Mouse (Mus musculus): Measurements from ENCODE around the gene Dpyd.

Gene Dpyd

GRCm38 (mm10) chr3:119275241-119275640, 713.3 kb downstream of the Dpyd start:
- CTCF ChIA-PET = no interaction called here
- POLR2A ChIA-PET = no interaction called here

GRCm38 (mm10) chr3:119280671-119281070, 718.7 kb downstream of the Dpyd start:
- CTCF ChIA-PET = no interaction called here
- POLR2A ChIA-PET = no interaction called here

GRCm38 (mm10) chr3:119314693-119315092, 752.8 kb downstream of the Dpyd start:
- CTCF ChIA-PET = no interaction called here

GRCm38 (mm10) chr3:119329063-119329462, 767.1 kb downstream of the Dpyd start:
- CTCF ChIA-PET = no interaction called here
- POLR2A ChIA-PET = no interaction called here

More at GRCm38 (mm10) chr3:119314693-119315092, 752.8 kb downstream of the Dpyd start:
- POLR2A ChIA-PET = no interaction called here

DNA sequence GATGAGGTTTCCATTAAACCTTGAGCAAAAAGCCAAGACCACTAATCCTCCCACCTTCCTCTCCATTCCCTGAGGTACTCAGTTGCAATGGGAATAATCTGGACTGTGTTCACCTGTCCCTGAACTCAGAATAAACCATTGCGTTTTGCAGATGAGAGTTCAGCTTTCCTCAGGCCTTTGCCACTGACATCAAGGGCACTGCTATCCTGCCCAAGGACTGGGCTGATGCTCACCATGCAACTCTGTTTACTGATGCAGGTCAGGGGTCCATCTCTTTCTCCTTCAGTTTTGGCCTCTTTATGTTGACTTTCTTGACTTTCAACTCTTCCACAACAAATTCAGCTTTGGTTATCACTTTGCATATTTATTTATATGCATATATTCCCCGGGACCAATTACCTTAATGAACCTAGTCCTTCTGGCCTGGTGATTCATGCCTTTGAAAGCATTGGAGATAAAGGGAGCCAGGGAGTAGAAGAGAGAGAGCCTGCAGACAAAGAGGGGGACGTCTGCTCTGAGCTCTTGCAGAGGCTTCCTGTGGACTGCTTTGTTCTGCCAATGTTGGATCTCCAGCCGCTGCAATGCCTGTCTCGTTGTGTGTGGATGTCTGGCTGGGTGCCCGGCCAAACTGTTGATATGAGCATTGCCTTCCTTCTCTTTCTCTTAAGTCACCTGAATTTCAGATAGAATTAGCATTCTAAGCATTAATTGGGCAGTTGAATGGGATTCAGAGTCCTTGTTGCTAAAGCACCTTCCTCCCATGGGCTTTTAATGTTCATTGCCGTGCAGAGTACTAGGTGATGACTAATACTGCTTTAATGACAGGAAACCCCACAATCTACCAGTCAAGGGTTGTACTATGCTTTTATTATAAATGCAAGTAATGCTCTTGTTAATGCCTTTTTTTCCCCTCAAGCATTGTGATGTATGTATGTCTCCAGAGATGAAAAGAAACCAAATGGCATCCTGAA, 771.7 kb downstream of the Dpyd start:
- POLR2A ChIA-PET = interaction anchor here in 1 of 4 experiments (0.5 kb wide), 1 partner anchor 878 kb away, joined by 3 read pairs; no protein-coding TSS in a partner anchor
- CTCF ChIA-PET = no interaction called here

GRCm38 (mm10) chr3:119361555-119362385, 799.8 kb downstream of the Dpyd start:
- POLR2A ChIA-PET = no interaction called here
- CTCF ChIA-PET = no interaction called here

- ChIA-PET CTCF (no interaction called here), POLR2A (no interaction called here)
Measured at GRCm38 (mm10) chr3:119362392-119362791, 800.5 kb downstream of the Dpyd start.

GRCm38 (mm10) chr3:119368931-119369330, 807.0 kb downstream of the Dpyd start:
- POLR2A ChIA-PET = no interaction called here
- CTCF ChIA-PET = interaction anchor here in 1 of 4 experiments (0.6 kb wide), 1 partner anchor 158 kb away, joined by 3 read pairs; no protein-coding TSS in a partner anchor

DNA sequence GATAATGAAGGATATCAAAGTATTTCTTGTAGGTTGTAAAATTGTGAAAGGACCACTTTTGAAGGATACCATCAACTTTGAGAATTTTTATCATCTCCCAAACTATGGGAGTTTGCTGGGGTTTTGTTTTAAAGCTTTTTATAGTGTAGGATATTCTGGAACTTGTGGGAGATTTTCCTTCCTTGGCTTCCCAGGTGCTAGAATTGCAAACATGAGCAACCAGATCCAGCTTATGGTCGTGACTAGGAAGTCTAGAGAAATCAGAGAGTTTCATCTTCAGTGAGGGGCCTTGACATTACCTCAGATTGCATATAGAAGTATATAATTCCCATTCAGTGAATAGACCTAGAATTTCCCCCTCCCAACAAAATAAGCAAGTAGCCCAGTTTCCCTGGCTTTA, 819.2 kb downstream of the Dpyd start:
- CTCF ChIA-PET = no interaction called here
- POLR2A ChIA-PET = no interaction called here

- ChIA-PET CTCF (no interaction called here), POLR2A (no interaction called here)
Measured at GRCm38 (mm10) chr3:119382395-119382794, 820.5 kb downstream of the Dpyd start.

DNA sequence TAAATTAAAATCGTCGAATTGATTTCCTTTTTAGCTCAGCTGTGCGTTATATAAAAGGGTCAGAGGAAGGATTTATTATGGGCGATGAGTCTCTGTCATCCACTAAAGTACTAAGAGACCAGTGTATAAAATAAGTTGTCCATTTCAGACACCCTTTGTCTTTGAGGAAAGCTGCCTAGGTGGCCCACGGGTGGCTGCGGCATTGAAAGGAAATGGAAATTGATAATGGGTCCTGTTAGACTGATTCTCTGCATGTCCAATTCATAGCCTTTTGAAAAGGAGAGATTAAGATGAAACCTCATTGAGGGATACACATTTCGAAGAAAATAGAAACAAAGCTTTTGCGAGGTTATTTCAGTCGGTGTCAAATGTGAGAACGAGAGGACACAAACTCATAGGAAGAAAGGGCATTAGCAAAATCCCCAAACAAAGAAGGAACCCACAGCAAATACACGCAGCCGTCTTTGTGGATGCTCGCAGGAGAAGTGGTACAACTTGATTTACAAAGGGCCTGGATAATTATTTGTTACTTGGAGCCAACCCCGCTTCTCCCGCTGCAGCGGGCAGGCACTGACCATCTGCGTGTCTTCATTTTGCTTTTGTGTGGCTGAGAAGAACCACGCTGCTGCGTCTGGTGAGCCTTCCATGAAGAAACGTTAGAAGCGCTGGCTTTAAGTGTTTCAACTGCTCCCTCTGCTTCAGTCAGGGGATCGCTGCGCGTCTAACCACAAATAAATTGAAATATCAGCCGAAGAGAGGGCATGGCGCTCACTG, 825.6 kb downstream of the Dpyd start:
- CTCF ChIA-PET = interaction anchor here in 1 of 4 experiments (1.0 kb wide), 1 partner anchor 18 kb away, joined by 21 read pairs; no protein-coding TSS in a partner anchor
- POLR2A ChIA-PET = no interaction called here

DNA sequence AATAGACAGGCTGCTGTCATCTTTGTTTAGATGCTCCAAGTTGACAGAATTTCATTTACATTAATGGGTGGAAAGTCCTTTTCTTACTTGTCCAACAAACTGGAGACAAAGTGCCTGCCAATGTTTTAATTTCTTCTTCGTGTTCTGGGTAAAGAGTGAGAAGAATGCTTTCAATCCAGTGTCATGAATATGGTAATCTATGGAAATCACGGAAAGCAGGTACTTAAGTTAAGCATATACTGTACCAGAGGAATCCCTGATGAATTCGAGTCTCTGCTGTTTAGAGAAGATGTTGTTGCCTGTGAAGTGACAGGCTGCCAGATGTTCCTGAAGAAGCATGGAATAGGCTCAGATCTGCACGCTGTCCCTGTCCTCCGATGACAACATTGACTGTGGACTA, 835.3 kb downstream of the Dpyd start:
- ChIA-PET CTCF (no interaction called here), POLR2A (no interaction called here)

- CTCF ChIA-PET = interaction anchor here in 1 of 4 experiments (0.6 kb wide), 2 partner anchors 16 to 689 kb away, joined by 3 to 8 read pairs; no protein-coding TSS in a partner anchor
Measured at GRCm38 (mm10) chr3:119402836-119403728, 841.2 kb downstream of the Dpyd start.

DNA sequence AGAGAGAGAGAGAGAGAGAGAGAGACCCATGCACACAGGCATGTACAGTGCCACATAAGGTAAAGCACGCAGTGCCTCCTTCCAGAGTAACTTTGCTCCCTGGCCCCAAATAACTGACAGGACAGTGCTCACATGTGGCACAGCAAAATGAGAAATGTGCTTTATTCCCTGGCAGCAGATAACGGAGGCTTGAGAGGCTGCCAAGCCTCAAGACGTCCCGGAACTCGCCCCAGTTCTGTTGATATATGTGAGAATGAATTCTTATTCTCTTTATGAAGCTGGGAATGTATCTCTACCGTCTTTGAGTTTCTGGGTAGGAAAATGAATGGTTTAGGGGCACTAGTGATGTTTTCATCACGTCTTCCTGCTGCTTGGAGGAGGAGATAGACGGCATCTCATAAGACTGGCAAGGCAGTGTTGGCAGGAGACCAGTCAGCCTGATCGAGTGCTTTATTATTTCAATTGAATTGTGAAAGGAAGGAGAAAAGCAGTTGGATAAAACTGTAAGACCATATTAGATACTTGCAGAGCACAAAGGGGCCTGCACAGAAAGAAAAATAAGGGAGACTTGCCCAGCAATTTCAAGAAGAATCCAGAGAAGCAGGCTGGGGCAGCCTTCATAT, 857.3 kb downstream of the Dpyd start:
- ChIA-PET CTCF (no interaction called here), POLR2A (no interaction called here)

More at GRCm38 (mm10) chr3:119402836-119403728, 841.2 kb downstream of the Dpyd start:
- POLR2A ChIA-PET = interaction anchor here in 1 of 4 experiments (0.6 kb wide), 1 partner anchor 127 kb away, joined by 3 read pairs; no protein-coding TSS in a partner anchor

GRCm38 (mm10) chr3:119419745-119420144, 857.8 kb downstream of the Dpyd start:
- CTCF ChIA-PET = no interaction called here
- POLR2A ChIA-PET = no interaction called here

DNA sequence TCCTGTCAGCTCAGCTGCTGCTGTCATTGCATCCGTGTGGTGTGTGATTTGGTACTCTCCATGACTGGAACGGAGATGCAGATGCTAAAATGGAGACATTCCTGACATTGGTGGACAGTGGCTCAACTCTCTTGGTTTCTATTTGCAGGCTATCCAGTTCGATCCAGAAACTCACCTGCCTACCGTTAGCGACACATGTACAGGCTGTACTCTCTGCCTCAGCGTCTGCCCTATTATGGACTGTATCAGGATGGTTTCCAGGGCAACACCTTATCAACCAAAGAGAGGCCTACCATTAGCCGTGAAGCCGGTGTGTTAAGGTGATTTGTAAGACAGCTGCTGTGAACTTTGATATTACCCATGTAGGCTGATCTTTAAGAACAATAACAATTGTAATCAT, 869.4 kb downstream of the Dpyd start:
- ChIA-PET POLR2A (no interaction called here), CTCF (no interaction called here)

GRCm38 (mm10) chr3:119431757-119432156, 869.8 kb downstream of the Dpyd start:
- CTCF ChIA-PET = no interaction called here
- POLR2A ChIA-PET = no interaction called here

DNA sequence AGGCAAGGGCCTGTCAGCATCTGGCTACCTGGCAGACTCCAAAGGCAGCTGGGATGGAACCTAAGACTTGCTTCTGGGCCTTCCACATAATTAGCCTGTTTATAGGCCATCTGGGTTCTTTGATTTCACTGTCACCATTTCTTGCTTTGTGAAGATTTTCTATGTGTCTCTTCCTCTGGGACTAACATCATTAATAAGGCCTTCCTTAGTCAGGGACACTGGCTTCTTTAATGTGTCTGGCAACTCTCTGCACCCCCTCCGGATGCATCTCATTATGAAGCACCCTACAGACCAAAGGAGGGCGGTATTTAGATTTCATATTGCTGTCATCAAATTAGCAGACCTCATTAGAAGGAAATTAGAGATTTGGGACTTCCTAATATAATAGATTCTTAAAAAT, 885.6 kb downstream of the Dpyd start:
- POLR2A ChIA-PET = interaction anchor here in 1 of 4 experiments (0.8 kb wide), 1 partner anchor 269 kb away, joined by 3 read pairs; no protein-coding TSS in a partner anchor
- CTCF ChIA-PET = interaction anchor here in 1 of 4 experiments (0.5 kb wide), 1 partner anchor 8 kb away, joined by 5 read pairs; no protein-coding TSS in a partner anchor

All from embryonic stem cell, embryonic (primary cell).